Mouse (Mus musculus) cerebellum, postnatal 4 days (tissue): Measurements from ENCODE around the gene C1qtnf3.
"Not testable (repeated sequence)": the region's sequence is repeated elsewhere in the genome, so short reads cannot be mapped to it uniquely, and the experiment has no call there.

Experiments
- DNase-seq, 2 experiments: peaks; one replicate each; pipeline ENCODE4 v3.0.0; 2022; ENCODE audit warnings: low spot score in 2 of 2, mixed read lengths in 1 of 2

C1qtnf3 gene

GRCm38 (mm10) chr15:10959277-10960026, 7.3 kb downstream of the C1qtnf3 start:
- DNase-seq, result no peak

DNA sequence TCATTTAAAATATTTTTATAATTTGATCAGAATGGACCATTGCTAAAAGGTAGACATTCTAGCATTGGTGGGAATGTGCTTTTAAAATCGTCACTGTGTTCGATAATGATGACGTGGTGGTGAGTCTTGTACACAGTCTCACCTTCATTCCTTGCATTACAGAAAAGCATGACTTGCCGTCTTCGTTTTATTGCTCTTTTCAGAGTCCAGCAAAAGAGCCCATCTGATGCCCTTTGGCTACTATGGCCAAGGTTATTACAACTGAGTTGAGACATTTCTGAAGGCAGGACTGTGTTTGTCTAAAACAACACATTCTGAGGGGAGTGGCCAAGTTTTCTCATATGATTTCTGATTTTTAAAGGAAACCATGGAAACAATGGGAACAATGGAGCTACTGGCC, 8.1 kb downstream of the C1qtnf3 start:
- DNase-seq, result no peak

- no peak for DNase-seq
These were observed 10.5 kb downstream of the C1qtnf3 start for GRCm38 (mm10) chr15:10962601-10963000.

DNA sequence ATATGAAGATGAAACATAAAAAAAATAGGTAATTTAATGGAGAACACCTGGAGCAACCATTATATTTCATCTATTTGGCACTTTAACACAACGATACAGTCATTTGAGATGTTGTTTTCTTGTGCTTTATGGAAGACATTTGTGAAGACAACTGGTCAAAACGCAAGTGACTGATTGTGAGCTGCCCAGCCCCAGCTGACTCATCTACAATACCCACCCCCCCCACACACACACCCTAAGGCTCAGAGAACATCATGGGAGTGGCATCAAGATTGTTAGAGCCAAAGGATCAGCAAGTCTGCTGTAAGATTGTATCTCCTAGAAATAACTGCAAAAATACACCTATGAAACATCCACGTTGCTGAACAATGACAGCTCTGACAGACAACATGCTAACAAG, 17.3 kb downstream of the C1qtnf3 start:
- no peak for DNase-seq

DNA sequence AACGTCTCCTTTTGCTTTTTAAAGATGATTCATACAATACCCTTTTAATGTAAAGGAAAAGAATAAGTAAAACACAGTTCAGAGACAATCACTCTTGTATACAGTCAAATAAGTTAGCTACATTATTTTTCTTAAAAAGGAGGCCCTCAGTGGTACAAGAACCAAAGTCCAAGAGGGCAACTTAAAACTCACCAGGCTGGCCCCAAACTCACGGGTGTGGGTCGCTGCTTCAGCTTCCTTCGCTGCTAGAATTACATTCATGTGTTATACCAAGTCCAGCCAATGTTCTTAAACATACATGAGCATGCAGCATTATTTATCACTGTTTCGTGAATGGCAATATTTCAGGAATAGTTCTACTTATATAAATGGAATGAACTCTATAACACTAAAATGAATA, 18.6 kb downstream of the C1qtnf3 start:
- no peak for DNase-seq

- no peak for DNase-seq
These were observed 25.0 kb downstream of the C1qtnf3 start for GRCm38 (mm10) chr15:10977151-10977550.

- DNase-seq, result no peak
These were observed 28.6 kb downstream of the C1qtnf3 start for GRCm38 (mm10) chr15:10980712-10981111.

- peak; percentile 69 to 84 for DNase-seq
These were observed 29.4 kb downstream of the C1qtnf3 start, which contains the start of gene Amacr for GRCm38 (mm10) chr15:10981377-10982063. Amacr (plus strand) TSS chr15:10981756.

- DNase-seq, result no peak
These were observed 29.9 kb downstream of the C1qtnf3 start for GRCm38 (mm10) chr15:10982064-10982435.

DNA sequence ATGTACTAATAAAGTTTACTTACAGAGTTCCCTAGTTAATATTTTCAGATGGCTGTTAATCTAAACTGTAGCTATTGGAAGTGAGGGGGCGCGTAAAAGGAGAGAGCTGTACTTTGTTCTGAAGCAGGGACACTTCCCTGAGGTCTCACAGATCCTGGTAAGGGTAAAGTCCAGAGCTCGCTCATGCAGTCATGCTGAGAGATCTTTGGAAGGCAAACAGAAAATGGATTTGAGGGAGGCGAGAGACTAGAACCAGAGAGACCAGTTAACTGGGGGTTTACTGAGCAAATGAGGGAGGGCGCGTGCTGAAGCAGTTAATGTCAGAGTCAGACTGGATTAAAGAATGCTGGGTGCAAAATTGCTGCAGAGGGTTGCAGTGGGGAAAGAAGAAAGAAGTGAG, 33.6 kb downstream of the C1qtnf3 start:
- no peak for DNase-seq

DNA sequence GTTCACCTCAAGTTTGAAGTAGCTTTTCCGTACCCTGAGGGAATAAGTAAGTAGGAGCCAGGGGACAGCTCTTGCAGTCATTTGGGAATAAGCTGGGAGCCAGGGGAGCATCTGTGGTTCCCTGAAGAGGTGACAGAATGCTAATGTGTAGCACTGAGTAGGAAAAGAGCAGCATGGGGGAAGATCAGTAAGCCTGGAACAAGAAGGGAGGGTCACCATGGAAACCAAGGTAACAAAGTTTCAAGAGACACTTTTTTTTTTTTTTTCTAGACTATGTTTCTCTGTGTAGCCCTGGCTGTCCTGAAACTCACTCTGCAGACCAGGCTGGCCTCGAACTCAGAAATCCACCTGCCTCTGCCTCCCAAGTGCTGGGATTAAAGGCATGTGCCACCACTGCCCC, 34.3 kb downstream of the C1qtnf3 start:
- DNase-seq, result not testable (repeated sequence)

- no peak for DNase-seq
These were observed 38.3 kb downstream of the C1qtnf3 start for GRCm38 (mm10) chr15:10990411-10990810.

GRCm38 (mm10) chr15:10991566-10991965, 39.4 kb downstream of the C1qtnf3 start:
- DNase-seq, result no peak

- no peak for DNase-seq
These were observed 47.7 kb downstream of the C1qtnf3 start for GRCm38 (mm10) chr15:10999832-11000231.

DNA sequence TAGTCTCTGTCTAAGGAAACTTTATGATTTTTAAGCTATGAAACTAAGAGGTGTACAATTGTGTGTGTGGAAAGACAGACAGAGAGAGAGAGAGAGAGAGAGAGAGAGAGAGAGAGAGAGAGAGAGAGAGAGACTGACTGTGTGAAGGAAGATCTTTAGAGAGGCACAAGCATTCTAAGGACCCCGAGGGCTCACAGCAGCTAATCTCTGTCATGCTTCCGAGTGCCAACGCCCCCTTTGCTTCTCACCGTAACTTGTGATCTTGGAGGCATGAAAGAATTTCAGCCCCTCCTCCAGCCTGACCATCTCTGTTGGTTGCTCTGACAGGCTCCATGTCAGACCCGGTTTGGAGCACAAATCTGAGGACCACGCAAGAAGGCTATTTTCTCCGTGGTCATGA, 48.3 kb downstream of the C1qtnf3 start, which contains the start of gene Slc45a2:
Gene Slc45a2 (plus strand): TSS at position 301 of the 400 bp plus-strand sequence.
- DNase-seq, result no peak

DNA sequence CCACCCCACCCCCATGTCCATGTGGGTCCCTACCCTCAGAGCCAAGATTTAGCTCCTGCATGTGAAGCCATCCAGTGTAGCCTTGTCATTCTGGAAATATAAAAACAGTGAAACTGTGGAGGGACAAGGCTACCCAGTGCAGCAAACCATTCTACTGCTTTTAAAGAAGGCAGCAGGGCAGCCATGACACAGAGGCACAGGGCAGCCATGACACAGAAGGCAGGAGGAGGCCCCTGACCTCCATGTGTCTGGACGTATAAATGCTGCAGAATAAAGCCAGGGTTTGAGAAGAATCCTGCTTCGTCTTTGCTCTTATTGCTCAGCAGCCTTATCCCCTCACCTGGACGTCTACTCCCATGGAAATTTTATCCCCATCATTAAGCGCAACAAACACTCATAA, 51.7 kb downstream of the C1qtnf3 start:
- no peak for DNase-seq

DNA sequence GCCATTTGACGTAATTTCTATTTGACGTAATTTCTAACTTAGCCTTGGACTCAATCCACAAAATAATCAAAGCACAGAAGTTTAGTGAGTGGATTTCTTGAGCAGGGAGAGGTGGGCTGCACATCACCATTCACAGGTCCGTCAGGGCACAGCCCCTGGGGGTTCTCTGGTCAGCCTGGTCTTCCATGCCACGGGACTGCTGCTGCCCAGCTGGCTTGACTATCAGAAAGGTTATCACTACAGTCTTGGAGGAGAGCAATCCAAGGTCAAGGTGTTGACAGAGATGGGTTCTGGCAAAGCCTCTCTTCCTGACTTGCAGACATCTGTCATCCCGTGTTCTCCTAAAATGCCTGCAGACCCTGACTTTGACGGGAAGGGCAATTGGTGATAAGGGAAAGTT, 52.5 kb downstream of the C1qtnf3 start:
- no peak for DNase-seq

DNA sequence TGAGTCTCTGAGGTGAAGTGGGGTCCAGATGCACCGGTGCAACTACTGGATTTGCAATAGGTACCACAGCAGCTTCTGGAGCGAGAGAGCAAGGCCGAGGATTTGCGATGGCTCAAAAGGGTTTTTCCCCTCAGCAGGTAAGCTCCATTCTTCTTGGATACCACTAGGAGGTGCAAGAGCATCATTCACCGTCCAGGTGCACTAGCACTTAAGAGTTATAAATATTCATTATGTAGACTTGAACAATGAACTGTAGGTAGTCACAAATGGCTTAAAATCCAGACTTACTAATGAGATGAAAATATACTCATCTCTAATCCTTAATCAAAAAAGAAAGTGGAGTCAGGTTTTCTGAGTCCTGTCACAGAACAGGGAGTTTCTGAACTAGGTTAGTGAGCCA, 56.6 kb downstream of the C1qtnf3 start:
- DNase-seq, result no peak

DNA sequence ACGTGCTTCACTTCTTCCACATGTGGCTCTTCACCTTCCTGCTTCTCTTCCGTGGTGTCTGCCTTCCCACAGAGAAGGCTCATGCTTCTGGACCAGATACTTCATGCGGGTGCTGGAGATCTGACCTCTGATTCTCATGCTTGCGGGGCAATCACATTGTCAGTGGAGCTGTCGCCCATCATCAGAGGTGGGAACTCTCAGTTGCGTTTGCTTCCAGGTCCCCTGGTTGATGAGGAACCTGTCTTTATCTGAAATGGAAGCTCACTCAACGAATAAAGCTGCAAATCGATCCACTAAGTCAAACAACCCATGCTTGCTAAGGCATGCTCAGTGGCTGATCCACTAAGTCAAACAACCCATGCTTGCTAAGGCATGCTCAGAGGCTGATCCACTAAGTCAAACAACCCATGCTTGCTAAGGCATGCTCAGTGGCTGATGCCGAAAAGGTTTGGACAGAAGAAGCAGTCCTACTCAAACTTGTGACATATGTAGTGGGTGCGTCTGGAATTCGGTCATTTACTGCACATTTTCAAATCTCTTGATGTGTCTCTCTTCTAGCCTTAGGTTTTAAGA, 58.9 kb downstream of the C1qtnf3 start:
- no peak for DNase-seq

DNA sequence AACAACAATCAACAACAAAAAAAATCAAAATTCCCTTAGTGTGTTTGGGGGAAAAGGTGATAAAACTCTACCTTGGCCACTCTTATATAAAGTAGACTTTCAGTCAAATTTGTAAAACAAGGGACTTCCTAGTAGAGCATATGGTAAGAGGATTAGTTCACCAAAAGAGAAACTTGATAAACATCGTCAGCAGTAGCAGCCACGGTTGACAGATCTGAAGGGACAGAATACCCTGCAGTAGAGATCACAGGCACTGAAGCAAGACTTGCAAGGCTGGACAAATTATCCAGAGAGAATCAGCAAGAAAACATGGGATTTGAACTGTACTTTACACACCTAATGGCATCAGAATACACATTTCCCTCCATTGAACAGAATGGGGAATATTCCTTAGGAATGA, 62.8 kb downstream of the C1qtnf3 start:
- DNase-seq, result no peak

GRCm38 (mm10) chr15:11026801-11027561, 74.8 kb downstream of the C1qtnf3 start:
- DNase-seq, result no peak
